Mouse (Mus musculus) cerebellum, adult 2 months (tissue): ENCODE data around the gene BC049715.

Experiments
- CTCF ChIP-seq: fragments of 200-500 bp; IDR thresholded peaks from 2 replicates; pipeline ENCODE4 v1.5.1; 2011; ENCODE audit warnings: low read depth, mild to moderate bottlenecking, control low read depth, low read length, moderate library complexity, borderline replicate concordance; ENCODE audit not compliant: insufficient read depth
- POLR2A ChIP-seq: fragments of 200-500 bp; IDR thresholded peaks from 2 replicates; pipeline ENCODE4 v1.6.1; 2011; ENCODE audit warnings: low read length, control low read depth, borderline replicate concordance; ENCODE audit not compliant: insufficient read depth

- TF ChIP-seq POLR2A (no peak), CTCF (no peak)
These were observed 22.6 kb upstream of the BC049715 start for GRCm38 (mm10) chr6:136804705-136805408.
